Mouse (Mus musculus) lung, postnatal 4 days (tissue): ENCODE measurements at regions not wholly inside any gene's neighbourhood (a gene's known extent, or its start where the extent isn't known, plus 50 kb on each side); places are given as distances from the start of the nearest gene placed in this dataset.

Experiments used
- DNase-seq, 2 experiments: peaks; one replicate each; pipeline ENCODE4 v3.0.0; 2021

DNA sequence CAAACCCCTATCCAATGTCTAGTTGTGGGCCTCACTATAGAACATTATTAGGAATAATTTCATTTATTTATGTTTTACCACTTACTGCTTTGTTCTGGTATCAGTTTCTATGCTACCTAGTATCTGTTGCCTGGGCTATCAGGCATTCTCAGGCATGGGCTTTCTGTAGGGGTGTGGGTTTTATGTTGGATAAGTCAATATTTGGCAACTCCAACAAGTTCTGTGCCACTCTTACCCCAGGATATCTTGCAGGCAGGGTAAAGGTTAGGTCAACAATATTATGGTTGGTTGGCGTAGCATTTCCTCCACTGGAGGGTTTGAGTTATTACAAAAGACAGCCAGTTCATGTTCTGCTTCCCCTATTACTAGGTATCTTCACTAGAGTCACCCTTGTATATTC, 65.8 kb downstream of the Smim10l1 start:
- DNase-seq, result no peak

DNA sequence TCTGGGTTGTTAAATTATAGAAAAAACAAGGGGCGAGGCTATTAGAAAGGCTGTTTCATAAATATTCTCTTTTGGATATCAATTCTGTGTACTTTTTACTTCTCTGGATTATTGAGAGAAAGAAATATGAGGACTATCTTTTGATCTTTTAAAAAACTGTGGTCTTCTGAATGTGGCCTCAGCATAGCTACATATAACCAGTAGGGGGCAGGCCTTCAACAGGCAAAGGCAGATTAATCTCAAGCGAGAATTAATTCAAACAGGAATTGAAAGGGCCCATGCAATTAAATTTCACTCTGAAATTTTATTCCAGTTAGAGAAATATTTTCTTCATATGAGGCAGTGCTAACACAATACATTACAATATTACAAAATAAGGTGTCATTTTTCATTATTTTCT, 66.6 kb downstream of the Smim10l1 start:
- DNase-seq, result no peak

DNA sequence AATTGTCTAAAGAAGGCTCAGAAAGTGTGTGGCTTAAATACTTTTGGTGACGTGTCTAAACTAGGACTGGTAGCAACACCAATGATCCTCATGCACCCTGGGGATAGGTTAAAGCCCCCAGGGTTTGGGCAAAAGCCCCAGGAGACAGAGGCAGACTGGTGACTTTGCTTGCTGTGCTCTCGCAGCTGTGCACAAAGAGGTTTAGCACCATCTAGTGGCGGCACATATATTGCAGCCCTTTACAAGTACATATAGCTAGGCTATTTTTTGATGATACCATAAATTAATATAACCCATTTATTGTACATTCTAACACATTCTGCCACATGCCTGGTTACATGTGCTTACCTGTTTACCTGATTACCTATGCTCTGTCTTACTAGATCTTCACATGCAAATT, 85.8 kb upstream of the 5530400C23Rik start:
- DNase-seq, result peak in 1 of 2 experiments; percentile 31
